Comparison of ENCODE assay signal across 19 mouse cellular contexts in the genomic region with DNA sequence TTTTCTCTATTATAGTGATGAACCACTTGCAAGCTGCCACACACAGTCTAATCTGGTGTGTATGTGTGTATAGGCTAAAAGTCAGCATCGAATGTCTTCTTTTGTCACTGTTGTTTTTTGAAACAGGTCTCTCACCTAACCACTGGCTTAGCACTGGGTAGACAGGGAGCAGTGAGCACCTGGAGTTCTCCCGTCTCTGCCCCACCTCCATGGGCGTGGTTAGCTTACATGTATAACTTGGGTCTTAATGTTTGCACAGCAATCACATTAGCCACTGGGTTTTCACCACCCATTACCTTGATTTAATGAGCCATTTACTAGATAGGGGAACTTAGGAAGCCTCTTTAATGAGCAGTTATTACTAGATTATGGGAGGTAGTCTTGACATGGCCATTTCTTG.
"Had no signal": no experiment of that assay in that cellular context is flagged by ENCODE, and none has a peak within 500 bp of the region (broad histone marks: within the 10 kb centered on the region; RNA-seq: fewer than 3 reads in every experiment).

No protein-coding gene starts in this region.

- H3K4me3 ChIP-seq: layer of hippocampus, adult 2 months; limb, embryonic 10.5 days; limb, embryonic 13.5 days; liver, embryonic 12.5 days; liver, embryonic 15.5 days; lung, embryonic 15.5 days had no signal

- H3K9ac ChIP-seq: limb, embryonic 13.5 days; liver, embryonic 12.5 days; liver, embryonic 15.5 days; lung, embryonic 15.5 days had no signal

- ATAC-seq: liver, embryonic 12.5 days had no signal

- H3K27ac ChIP-seq: kidney, postnatal 0 days; layer of hippocampus, adult 2 months; limb, embryonic 10.5 days; limb, embryonic 13.5 days; liver, embryonic 12.5 days; liver, embryonic 15.5 days; lung, embryonic 15.5 days had no signal

- H3K27me3 ChIP-seq: limb, embryonic 13.5 days; liver, embryonic 12.5 days; liver, embryonic 15.5 days; lung, embryonic 15.5 days had no signal

- H3K4me2 ChIP-seq: limb, embryonic 13.5 days; liver, embryonic 12.5 days; liver, embryonic 15.5 days; lung, embryonic 15.5 days; midbrain, embryonic 11.5 days had no signal

- H3K9me3 ChIP-seq: limb, embryonic 10.5 days; limb, embryonic 13.5 days; liver, embryonic 12.5 days; liver, embryonic 15.5 days; lung, embryonic 15.5 days had no signal

- DNase-seq: kidney, adult 2 months; kidney, postnatal 25 days; layer of hippocampus, adult 9-11 months; liver; lung, adult 18-20 months; lung, postnatal 10 days; lung, postnatal 4 days; midbrain, embryonic 14.5 days; thymus, adult 2 months; thymus, postnatal 14 days; thymus, postnatal 4 days had no signal

- H3K4me1 ChIP-seq: limb, embryonic 10.5 days; liver, embryonic 12.5 days; liver, embryonic 15.5 days; lung, embryonic 15.5 days had no signal
